In genomic region chr6:32017406-32018104, GRCm38 (mm10) we compare ENCODE assay signal across 10 mouse cellular contexts. TPM values are rescaled to one million over a fixed set of nuclear protein-coding genes. Genes with fewer than 3 reads are reported as not detected.
A peak's percentile ranks its signal among the peaks of the same experiment; 100 is the strongest.
DNase-seq lines count a peak whose midpoint lies in the region; ATAC-seq and TF ChIP-seq lines count a peak whose summit lies in the region.
"Had no signal": no experiment of that assay in that cellular context is flagged by ENCODE, and none has a peak within 500 bp of the region (broad histone marks: within the 10 kb centered on the region; RNA-seq: fewer than 3 reads in every experiment).

No protein-coding gene starts in this region.

- H3K36me3 ChIP-seq in embryonic facial prominence, embryonic 14.5 days (ENCODE audit: control insufficient read depth, insufficient read depth, low read length), result no peaks in the 10 kb centered on the region
- no peaks in the 10 kb centered on the region for H3K36me3 ChIP-seq in embryonic facial prominence, embryonic 10.5 days (replicated peaks)
- no peaks in the 10 kb centered on the region for H3K36me3 ChIP-seq in limb, embryonic 14.5 days (ENCODE audit: control insufficient read depth, insufficient read depth, low read length)

- TF ChIP-seq POLR2A in limb, embryonic 14.5 days (IDR thresholded peaks at IDR 0.05; ENCODE audit: borderline replicate concordance, extremely low read depth, insufficient read depth, insufficient read length), result no peak

- 61% methylated on average over 14 of the region's 14 CpGs for WGBS in embryonic facial prominence, embryonic 14.5 days
- WGBS in embryonic facial prominence, embryonic 10.5 days, result 85% methylated on average over 14 of the region's 14 CpGs
- WGBS in limb, embryonic 14.5 days, result 70% methylated on average over 14 of the region's 14 CpGs

- H3K9me3 ChIP-seq in embryonic facial prominence, embryonic 14.5 days (ENCODE audit: control insufficient read depth, low read length), result no peaks in the 10 kb centered on the region
- H3K9me3 ChIP-seq in embryonic facial prominence, embryonic 10.5 days, result no peaks in the 10 kb centered on the region
- H3K9me3 ChIP-seq in limb, embryonic 14.5 days (ENCODE audit: control insufficient read depth, low read length), result no peaks in the 10 kb centered on the region

- H3K4me3 ChIP-seq in embryonic facial prominence, embryonic 14.5 days (ENCODE audit: low read depth, low read length), result no peak overlapping the region
- no peak overlapping the region for H3K4me3 ChIP-seq in embryonic facial prominence, embryonic 10.5 days
- H3K4me3 ChIP-seq in left cerebral cortex, adult 2 months, result no peak overlapping the region
- H3K4me3 ChIP-seq in limb, embryonic 14.5 days (replicated peaks; ENCODE audit: low read length), result no peak overlapping the region

- H3K4me1 ChIP-seq in embryonic facial prominence, embryonic 14.5 days (ENCODE audit: control insufficient read depth, insufficient read depth, low read length), result no peaks in the 10 kb centered on the region
- no peaks in the 10 kb centered on the region for H3K4me1 ChIP-seq in embryonic facial prominence, embryonic 10.5 days
- H3K4me1 ChIP-seq in limb, embryonic 14.5 days (ENCODE audit: control insufficient read depth, insufficient read depth, low read length), result 0 out of 2 replicates have a peak, but pooled peaks cover 6% of the 10 kb centered on the region

- H3K4me2 ChIP-seq in embryonic facial prominence, embryonic 14.5 days (ENCODE audit: low read depth, low read length), result no peak overlapping the region
- H3K4me2 ChIP-seq in limb, embryonic 14.5 days (replicated peaks; ENCODE audit: low read depth, low read length, severe bottlenecking), result no peak overlapping the region

- H3K27ac ChIP-seq in embryonic facial prominence, embryonic 14.5 days (replicated peaks; ENCODE audit: low read depth, low read length), result no peak overlapping the region
- no peak overlapping the region for H3K27ac ChIP-seq in embryonic facial prominence, embryonic 10.5 days (replicated peaks)
- no peak overlapping the region for H3K27ac ChIP-seq in left cerebral cortex, adult 2 months
- no peak overlapping the region for H3K27ac ChIP-seq in limb, embryonic 14.5 days (replicated peaks; ENCODE audit: low read depth, low read length)

- intact Hi-C loops in left cerebral cortex, adult 2 months (cut with DNase I), result loop anchor here (10.0 kb wide), 1 partner anchor 297 kb away; no protein-coding TSS in a partner anchor

- peak; percentile 74 for DNase-seq in embryonic facial prominence, embryonic 14.5 days (ENCODE audit: low spot score)
- no peak for DNase-seq in embryonic facial prominence, embryonic 10.5 days (ENCODE audit: low spot score)
- peak in 1 of 2 experiments; percentile 9 for DNase-seq in left cerebral cortex, adult 2 months (ENCODE audit: extremely low spot score in 1 of 2, low spot score in 2 of 2)
- DNase-seq in left cerebral cortex, adult 11 months (ENCODE audit: low spot score), result no peak
- peak; percentile 54 to 55 for DNase-seq in cerebellum, adult 18-20 months
- peak; percentile 26 for DNase-seq in limb, embryonic 14.5 days (ENCODE audit: low spot score)
- DNase-seq in right cerebral cortex, postnatal 14 days, result no peak
- DNase-seq in kidney, postnatal 14 days, result no peak

- H3K9ac ChIP-seq in embryonic facial prominence, embryonic 14.5 days (ENCODE audit: low read depth, low read length), result no peak overlapping the region
- no peak overlapping the region for H3K9ac ChIP-seq in limb, embryonic 14.5 days (ENCODE audit: low read depth, low read length, severe bottlenecking)

- TF ChIP-seq CTCF in left cerebral cortex, adult 2 months (IDR thresholded peaks at IDR 0.05), result peak; percentile 39

- no peak for ATAC-seq in embryonic facial prominence, embryonic 14.5 days (ENCODE audit: low read depth)
- peak; percentile 73 for ATAC-seq in limb, embryonic 14.5 days (ENCODE audit: low FRiP score, low read depth)

- no peaks in the 10 kb centered on the region for H3K27me3 ChIP-seq in embryonic facial prominence, embryonic 14.5 days (replicated peaks; ENCODE audit: control insufficient read depth, insufficient read depth, low read length)
- no peaks in the 10 kb centered on the region for H3K27me3 ChIP-seq in embryonic facial prominence, embryonic 10.5 days (replicated peaks; ENCODE audit: low read depth, poor library complexity, severe bottlenecking)
- H3K27me3 ChIP-seq in limb, embryonic 14.5 days (ENCODE audit: control insufficient read depth, insufficient read depth, low read length), result no peaks in the 10 kb centered on the region

RNA-seq across cellular contexts. Expression of gene 1700012A03Rik, which starts 32.5 kb away (rescaled TPM):
- not detected in 2 replicates for polyA plus RNA-seq in embryonic facial prominence, embryonic 14.5 days (2014; fragmentation: Nextera tagmentation; extraction: Ambion mirVana)
- polyA plus RNA-seq in embryonic facial prominence, embryonic 10.5 days (2016; fragmentation: Nextera tagmentation; extraction: Ambion mirVana), result not detected in 2 replicates
- not detected for total RNA-seq in left cerebral cortex, adult 2 months (2021)
- not detected in 2 replicates for polyA plus RNA-seq in limb, embryonic 14.5 days (2012; rRNA removed)
- not detected in 2 replicates for polyA plus RNA-seq in limb, embryonic 14.5 days (2014; fragmentation: Nextera tagmentation; extraction: Ambion mirVana)
- total RNA-seq: left cerebral cortex, postnatal 14 days had no signal
- polyA plus RNA-seq: C2C12 had no signal

Comparison
In these comparisons a context has a peak if more than half of its experiments do, and no peak if none do; other contexts are left out.
1. DNase-seq: peak in embryonic facial prominence, embryonic 14.5 days (single experiment), cerebellum, adult 18-20 months (2 of 2) and limb, embryonic 14.5 days (single experiment); none in embryonic facial prominence, embryonic 10.5 days (single experiment), left cerebral cortex, adult 11 months (single experiment), right cerebral cortex, postnatal 14 days (single experiment) and kidney, postnatal 14 days (single experiment).